Mouse (Mus musculus) brain, adult 2 months (tissue): ENCODE data around the gene Pdlim5.
"Not testable (repeated sequence)": the region's sequence is repeated elsewhere in the genome, so short reads cannot be mapped to it uniquely, and the experiment has no call there.

Source experiments
- DNase-seq: peaks from one replicate; pipeline ENCODE4 v3.0.0; 2011; ENCODE audit warnings: low read depth, low spot score

The Pdlim5 gene

GRCm38 (mm10) chr3:142395520-142396193 is at the start of gene Pdlim5:
TSS of gene Pdlim5 (minus strand) at chr3:142395696.
- DNase-seq, result peak; percentile 82

- DNase-seq, result no peak
These were observed 48.2 kb upstream of the Pdlim5 start for GRCm38 (mm10) chr3:142443710-142444043.

DNA sequence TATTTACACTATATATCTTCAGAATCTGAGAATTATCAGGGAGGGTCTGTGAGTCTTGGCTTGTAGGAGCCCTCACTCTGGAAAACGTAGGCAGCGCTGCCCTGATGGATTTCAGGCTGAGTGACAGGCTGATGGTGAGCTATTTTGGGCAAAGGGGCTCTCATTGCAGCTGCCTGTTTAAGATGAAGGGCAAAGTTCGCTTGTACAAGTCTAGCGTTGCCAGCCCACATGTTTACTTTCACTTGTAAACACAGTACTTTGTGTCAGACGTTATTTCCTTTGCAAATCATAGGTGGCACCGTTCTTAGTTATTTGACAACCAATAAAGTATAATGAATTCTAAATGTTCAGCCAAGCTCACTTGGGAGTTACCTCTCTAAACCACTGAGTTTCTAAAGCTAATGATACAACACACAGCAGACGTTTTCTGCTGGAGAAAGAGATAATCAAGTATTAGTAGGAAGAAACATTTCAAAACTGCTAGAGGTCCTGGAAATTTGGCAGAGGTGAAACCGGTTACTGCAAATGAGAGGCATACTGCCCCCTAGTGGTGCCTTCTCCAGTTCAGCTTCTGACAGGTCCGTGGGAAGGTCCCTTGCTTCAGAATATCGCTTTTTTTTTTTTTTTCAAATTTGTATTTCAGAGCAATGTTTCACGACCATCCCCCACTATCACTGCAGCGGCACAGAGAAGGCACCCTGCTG is 47.7 kb upstream of the Pdlim5 start:
- peak; percentile 94 for DNase-seq

- no peak for DNase-seq
These were observed 46.7 kb upstream of the Pdlim5 start for GRCm38 (mm10) chr3:142442161-142442560.

DNA sequence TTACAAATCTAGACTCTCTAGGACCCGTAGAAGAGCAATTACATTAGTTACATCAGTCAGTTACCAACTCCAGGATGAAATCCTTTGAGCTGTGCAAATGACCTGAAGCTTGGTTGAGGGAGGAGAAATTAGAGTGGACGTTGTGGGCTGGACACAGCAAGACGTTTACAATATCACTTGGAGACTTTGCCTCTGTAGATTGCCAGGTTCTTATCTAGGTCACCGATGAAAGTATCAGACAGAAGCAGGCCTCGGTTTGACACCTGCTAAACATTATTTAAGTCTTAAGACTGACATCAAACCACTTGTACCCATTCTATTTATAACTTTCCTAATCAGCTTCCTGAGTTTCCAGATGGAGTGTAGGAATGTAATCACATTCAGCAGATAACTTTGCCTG is 45.6 kb upstream of the Pdlim5 start:
- DNase-seq, result no peak

GRCm38 (mm10) chr3:142440191-142440590 is 44.7 kb upstream of the Pdlim5 start:
- no peak for DNase-seq

- DNase-seq, result no peak
These were observed 44.1 kb upstream of the Pdlim5 start for GRCm38 (mm10) chr3:142439591-142440093.

DNA sequence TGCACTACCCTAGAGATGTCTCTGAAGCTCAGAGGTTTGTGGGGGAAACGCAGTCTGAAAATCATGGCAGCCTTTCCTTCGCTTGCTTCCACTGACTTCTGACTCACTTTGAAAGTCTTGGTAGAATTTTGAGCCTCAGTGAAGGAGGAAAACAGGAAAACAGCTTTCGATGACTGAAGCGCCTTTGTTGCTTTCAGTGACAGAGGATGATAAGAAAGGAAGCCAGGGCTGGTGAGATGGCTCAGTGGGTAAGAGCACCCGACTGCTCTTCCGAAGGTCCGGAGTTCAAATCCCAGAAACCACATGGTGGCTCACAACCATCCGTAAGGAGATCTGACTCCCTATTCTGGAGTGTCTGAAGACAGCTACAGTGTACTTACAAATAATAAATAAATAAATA is 43.1 kb upstream of the Pdlim5 start:
- DNase-seq, result not testable (repeated sequence)

DNA sequence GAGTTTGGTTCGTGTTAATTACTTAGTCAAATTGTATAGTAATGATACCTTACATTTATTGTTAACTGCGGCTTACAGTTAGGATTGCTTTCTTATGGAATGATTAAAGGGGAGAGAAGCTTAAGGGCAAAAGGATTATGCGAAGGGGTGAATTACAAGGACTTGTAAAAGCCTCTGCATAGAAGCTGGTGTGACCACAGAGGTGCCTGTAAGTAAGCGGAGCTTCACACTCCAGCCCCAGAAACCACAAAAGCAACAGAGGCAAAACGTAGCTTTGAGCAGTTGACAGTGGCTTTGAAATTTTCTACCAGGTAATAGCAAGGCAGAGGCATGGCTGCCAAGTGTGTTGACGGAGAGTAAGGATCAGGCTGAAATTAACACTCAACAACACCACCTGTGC is 41.3 kb upstream of the Pdlim5 start:
- DNase-seq, result no peak

- no peak for DNase-seq
These were observed 40.7 kb upstream of the Pdlim5 start for GRCm38 (mm10) chr3:142436212-142436611.

GRCm38 (mm10) chr3:142434786-142435168 is 39.3 kb upstream of the Pdlim5 start:
- no peak for DNase-seq

GRCm38 (mm10) chr3:142434127-142434785 is 38.8 kb upstream of the Pdlim5 start:
- no peak for DNase-seq

DNA sequence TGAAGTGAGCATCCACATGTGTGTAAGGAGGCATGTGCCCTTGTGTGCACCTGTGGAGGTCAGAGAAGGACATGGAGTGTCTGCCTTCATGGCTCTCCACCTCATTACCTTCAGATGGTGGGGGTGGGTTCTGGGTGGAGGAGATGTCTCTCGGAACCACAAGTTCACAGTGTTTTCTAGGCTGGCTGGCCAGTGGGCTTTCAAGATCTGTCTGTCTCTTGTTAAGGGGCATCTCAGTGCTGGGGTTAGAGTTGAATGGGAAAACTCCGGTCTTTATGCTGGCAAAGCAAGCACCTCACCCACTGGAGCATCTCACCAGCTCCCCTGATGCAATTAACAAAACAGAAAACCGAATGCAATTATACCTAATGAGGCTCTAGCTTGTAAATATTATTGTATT is 36.0 kb upstream of the Pdlim5 start:
- no peak for DNase-seq

DNA sequence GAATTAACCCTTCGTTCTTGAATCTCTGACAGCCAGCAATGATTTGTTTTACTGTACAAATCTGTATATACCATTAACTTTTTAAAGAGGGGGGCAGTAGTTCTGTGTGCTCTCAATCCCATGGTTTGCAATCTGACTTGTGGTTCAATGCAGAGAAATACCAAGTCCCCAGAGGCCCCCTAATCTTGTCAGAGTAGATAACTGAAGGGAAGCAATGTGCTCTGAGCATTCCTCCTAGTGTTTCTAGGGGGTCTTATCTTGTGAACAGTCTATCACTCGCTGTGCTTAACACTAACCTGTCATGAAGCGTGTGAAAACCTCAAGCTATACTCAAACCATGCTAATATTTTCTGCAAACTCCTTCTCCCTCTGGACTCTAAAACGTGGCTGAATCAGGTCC is 34.6 kb upstream of the Pdlim5 start:
- DNase-seq, result no peak

DNA sequence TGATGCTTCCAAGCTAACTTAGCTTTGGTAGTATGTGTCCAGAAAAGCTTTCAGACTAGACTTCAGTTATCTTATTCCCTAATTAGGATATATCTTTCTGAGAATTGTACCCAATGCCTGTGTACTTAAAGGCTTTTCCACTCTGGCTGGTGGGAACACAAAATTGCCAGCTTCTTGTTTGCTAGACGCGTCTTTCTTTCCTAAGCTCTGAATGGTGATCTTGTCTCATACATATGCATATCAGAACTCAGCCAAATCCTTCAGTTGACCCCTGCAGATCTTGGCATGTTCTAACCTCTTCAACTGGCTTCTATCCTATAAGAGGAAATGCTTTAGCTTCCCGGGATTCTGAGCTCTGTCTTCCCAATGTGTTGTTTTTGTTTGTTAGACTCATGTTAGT is 31.3 kb upstream of the Pdlim5 start:
- DNase-seq, result no peak

DNA sequence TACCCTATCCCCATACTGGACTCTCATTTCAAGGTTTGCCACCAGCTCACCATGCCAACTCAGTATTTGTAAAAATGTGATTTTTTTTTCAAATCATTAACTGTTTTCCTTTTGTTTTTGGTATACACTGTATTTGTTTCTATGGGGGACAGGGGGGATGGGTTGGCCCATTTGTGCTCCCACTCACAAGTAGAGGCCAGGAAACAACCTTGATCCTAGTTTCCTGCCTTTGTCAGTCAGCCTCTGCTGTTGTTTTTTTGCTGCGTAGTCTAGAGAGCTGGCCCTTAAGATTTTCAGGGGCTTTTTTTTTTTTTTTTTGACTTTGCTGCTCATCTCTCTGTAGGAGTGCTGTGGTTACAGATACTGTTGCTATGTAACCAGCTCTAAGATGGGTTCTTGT is 28.6 kb upstream of the Pdlim5 start:
- DNase-seq, result no peak

- DNase-seq, result no peak
These were observed 28.0 kb upstream of the Pdlim5 start for GRCm38 (mm10) chr3:142423501-142423917.

- DNase-seq, result peak; percentile 32
These were observed 26.7 kb upstream of the Pdlim5 start for GRCm38 (mm10) chr3:142422229-142422628.

DNA sequence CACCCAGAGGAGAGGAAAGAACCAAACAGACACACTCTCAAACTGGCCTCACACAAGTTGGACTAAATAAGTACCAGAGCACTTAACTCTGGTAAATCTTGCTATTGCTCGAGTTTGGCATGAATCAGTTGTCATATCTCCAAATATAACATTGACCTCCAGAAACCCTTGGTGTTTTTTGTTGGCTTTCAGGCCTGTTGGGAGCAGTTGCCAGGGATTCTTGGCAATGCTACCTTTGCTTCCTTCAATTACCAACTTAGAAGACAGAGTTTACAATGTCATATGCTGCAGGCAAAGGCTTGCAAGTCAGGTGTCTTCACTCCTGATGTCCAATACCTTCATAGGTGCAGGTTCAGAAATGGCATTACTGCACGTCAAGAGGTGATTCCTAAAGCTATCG is 26.0 kb upstream of the Pdlim5 start:
- no peak for DNase-seq

- no peak for DNase-seq
These were observed 22.5 kb upstream of the Pdlim5 start for GRCm38 (mm10) chr3:142417996-142418395.

DNA sequence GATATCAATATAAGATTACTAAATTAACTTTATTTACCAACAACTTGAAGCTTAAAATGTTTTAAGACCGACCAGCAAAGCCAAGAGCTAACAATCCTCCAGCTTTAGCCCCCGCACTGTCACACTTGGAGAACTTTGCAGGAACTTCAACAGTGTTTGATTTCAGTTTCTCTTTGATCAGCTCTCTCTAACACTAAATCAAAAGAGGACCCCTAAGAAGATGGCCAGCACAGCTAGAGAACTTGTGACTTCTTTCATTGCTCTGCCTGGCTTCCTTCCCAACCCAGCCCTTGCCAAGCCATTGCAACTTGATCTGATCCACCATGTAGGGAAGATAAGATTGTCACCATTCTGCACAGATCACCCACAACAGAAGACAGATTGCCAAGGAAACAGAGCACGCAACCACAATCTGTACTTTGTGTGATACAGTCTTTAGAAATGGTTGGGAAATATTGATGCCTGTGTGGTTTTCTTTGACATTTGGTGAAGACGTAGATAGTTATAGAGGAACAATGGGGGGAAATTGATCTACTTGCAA is 17.9 kb upstream of the Pdlim5 start:
- no peak for DNase-seq

DNA sequence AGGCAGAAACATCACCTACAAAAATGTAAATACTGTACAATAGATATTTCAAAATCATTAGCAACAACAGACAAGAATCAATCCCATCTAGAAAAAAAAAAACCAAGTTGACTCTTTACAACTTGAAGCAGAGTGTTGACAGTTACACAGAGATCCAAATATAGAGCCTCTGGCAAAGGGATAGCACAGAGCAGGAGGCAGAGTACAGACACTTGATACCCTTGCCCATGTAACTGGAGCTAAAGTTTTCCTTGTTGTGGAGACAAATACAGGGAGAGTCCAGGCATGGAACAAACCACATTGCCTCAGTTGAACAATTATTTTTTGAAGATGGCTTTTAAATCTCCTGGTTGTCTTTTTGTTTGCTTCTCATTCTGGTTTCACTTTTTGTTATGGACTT is 15.4 kb upstream of the Pdlim5 start:
- no peak for DNase-seq
